Mouse (Mus musculus): Measurements from ENCODE around the gene Atxn3.

- no peak for TF ChIP-seq CTCF (IDR thresholded peaks at IDR 0.05; ENCODE audit: extremely low read depth, insufficient read depth, insufficient read length, insufficient replicate concordance)
- TF ChIP-seq POLR2A (IDR thresholded peaks at IDR 0.05; ENCODE audit: low read depth, low read length) = no peak
Observed at GRCm38 (mm10) chr12:101976651-101977403, 18.8 kb upstream of the Atxn3 start.
